Mouse (Mus musculus) layer of hippocampus, postnatal 10 days (tissue): ENCODE measurements around the gene Luzp4. TPM values are rescaled to one million over a fixed set of nuclear protein-coding genes. Genes with fewer than 3 reads are reported as not detected.
"Not testable (repeated sequence)": the region's sequence is repeated elsewhere in the genome, so short reads cannot be mapped to it uniquely, and the experiment has no call there.

Experiments
- DNase-seq, 2 experiments: peaks; one replicate each; pipeline ENCODE4 v3.0.0; 2021; ENCODE audit warnings: low spot score in 2 of 2
- long read RNA-seq: library from polyadenylated mRNA; stranded (forward); transcript quantifications from one replicate; pipeline ENCODE4 v2.0.0, GENCODE M21; 2023
- total RNA-seq, 2 experiments: library from RNA; stranded (reverse); gene quantifications; 2 replicates each; pipeline ENCODE4 v1.2.3; 2021

Gene Luzp4
- total RNA-seq = not detected
- long read RNA-seq = 0 reads

DNA sequence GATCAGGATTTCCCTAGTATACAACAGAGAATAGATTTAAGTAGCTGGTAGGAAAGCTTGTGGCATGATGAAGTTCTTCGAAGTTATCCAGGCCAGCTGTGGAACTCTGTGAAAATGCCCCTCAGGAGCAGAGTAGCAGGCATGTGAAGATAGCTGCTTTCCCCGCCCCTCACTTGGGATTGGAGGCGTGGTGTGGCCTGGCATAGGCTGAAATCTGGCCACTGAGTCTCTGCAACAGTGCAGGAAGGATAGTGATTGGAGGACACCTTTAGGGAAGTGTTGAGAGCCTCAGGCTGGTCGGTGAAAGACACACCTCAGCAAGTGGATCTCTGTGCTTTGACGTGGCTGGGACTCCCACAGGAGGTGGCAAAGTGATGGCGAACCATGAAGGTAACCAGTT lies at the start of gene Luzp4:
Gene Luzp4 (plus strand): TSS at position 301 of the 400 bp plus-strand sequence.
- DNase-seq = not testable (repeated sequence)

DNA sequence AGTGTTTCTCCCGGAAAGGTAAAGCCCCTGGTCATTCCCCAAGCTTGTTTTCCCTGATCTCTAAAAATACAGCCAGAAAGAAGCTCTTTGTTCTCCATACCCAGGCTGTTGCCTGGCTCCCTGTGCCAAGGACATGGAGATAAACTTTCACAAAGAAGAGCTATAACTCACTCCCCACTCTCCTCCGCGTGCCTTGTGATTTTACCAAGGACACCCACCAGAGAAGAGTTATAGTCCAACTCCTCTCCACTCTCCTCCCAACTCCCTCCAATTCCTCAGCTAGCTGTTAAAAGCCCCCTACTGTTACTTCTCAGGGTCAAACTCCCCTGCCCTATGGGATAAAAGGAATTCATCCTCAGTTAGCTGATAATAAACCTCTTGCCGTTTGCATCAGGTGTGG lies 15.6 kb upstream of the Luzp4 start:
- not testable (repeated sequence) for DNase-seq

Other genes with a start within 250 kb of the Luzp4 start
- not detected for gene Gm8334, start 242.5 kb upstream of the Luzp4 start, total RNA-seq
- gene Gm15127, start 194.0 kb upstream of the Luzp4 start, total RNA-seq = not detected
- gene Ott, start 216.6 kb downstream of the Luzp4 start, total RNA-seq = not detected